ENCODE assay signal across 19 mouse cellular contexts in genomic region chr5:51289191-51289590, GRCm38 (mm10).
DNase-seq lines count a peak whose midpoint lies in the region; ATAC-seq and TF ChIP-seq lines count a peak whose summit lies in the region.
"Had no signal": no experiment of that assay in that cellular context is flagged by ENCODE, and none has a peak within 500 bp of the region (broad histone marks: within the 10 kb centered on the region; RNA-seq: fewer than 3 reads in every experiment).

No protein-coding gene starts in this region.

- peaks cover 12% of the 10 kb centered on the region; the same call in 1 of the 2 replicates for H3K4me1 ChIP-seq in liver, adult 2 months (ENCODE audit: control insufficient read depth, insufficient read depth, low read length)
- no peaks in the 10 kb centered on the region for H3K4me1 ChIP-seq in liver, embryonic 11.5 days (replicated peaks; ENCODE audit: control insufficient read depth, insufficient read depth, low read length)
- no peaks in the 10 kb centered on the region for H3K4me1 ChIP-seq in liver, postnatal 0 days (ENCODE audit: insufficient read depth)
- no peaks in the 10 kb centered on the region for H3K4me1 ChIP-seq in liver, embryonic 12.5 days

- no peak overlapping the region for H3K9ac ChIP-seq in liver, adult 2 months (ENCODE audit: low read depth, low read length)
- no peak overlapping the region for H3K9ac ChIP-seq in liver, embryonic 11.5 days (ENCODE audit: low read depth, low read length)
- 0 out of 2 replicates have a peak overlapping the region, but pooled peaks have one; percentile 26 for H3K9ac ChIP-seq in liver, postnatal 0 days (replicated peaks)
- no peak overlapping the region for H3K9ac ChIP-seq in liver, embryonic 12.5 days

- H3K9me3 ChIP-seq in liver, embryonic 11.5 days (ENCODE audit: control insufficient read depth, low read length): no peaks in the 10 kb centered on the region
- no peaks in the 10 kb centered on the region for H3K9me3 ChIP-seq in liver, postnatal 0 days (ENCODE audit: low read length)
- no peaks in the 10 kb centered on the region for H3K9me3 ChIP-seq in liver, embryonic 12.5 days (replicated peaks)
- H3K9me3 ChIP-seq: G1E had no signal

- no peaks in the 10 kb centered on the region for H3K27me3 ChIP-seq in liver, adult 2 months (ENCODE audit: control insufficient read depth, insufficient read depth, low read length)
- H3K27me3 ChIP-seq in liver, embryonic 11.5 days (replicated peaks; ENCODE audit: control insufficient read depth, insufficient read depth, low read length): no peaks in the 10 kb centered on the region
- H3K27me3 ChIP-seq in liver, postnatal 0 days (ENCODE audit: insufficient read depth, low read length): no peaks in the 10 kb centered on the region
- no peaks in the 10 kb centered on the region for H3K27me3 ChIP-seq in liver, embryonic 12.5 days (replicated peaks)
- H3K27me3 ChIP-seq: CH12.LX, Patski had no signal

- 13% methylated on average over 1 of the region's 1 CpGs for WGBS in liver, adult 2 months
- WGBS in liver, embryonic 11.5 days: 64% methylated on average over 1 of the region's 1 CpGs
- WGBS in liver, postnatal 0 days (ENCODE audit: insufficient replicate concordance): 41% methylated on average over 1 of the region's 1 CpGs
- WGBS in liver, embryonic 12.5 days (ENCODE audit: insufficient replicate concordance): 47% methylated on average over 1 of the region's 1 CpGs

- DNase-seq in liver, adult 2 months (ENCODE audit: extremely low read depth, low read depth, low spot score): peak; percentile 99
- no peak for DNase-seq in liver, embryonic 11.5 days (ENCODE audit: low spot score)
- DNase-seq in liver, postnatal 0 days: no peak
- DNase-seq: adrenal gland, adult 2 months; adrenal gland, adult 8-10 months; adrenal gland, postnatal 10 days; adrenal gland, postnatal 14 days; adrenal gland, postnatal 25 days; adrenal gland, postnatal 36 days; B cell, adult 2 months; cerebellum, adult 11 months; cerebellum, adult 11-12 months; cerebellum, adult 18-20 months had no signal

- TF ChIP-seq POLR2A in liver, adult 2 months (IDR thresholded peaks at IDR 0.05; ENCODE audit: extremely low read depth, insufficient read depth, low read length): no peak

- TF ChIP-seq CTCF in liver, adult 2 months (IDR thresholded peaks at IDR 0.05; ENCODE audit: low read depth, low read length): no peak
- TF ChIP-seq CTCF in liver, postnatal 0 days (IDR thresholded peaks at IDR 0.05; ENCODE audit: low read depth): no peak

- peak overlapping the region; percentile 73 for H3K27ac ChIP-seq in liver, adult 2 months (replicated peaks; ENCODE audit: insufficient read depth, low read depth, low read length)
- no peak overlapping the region for H3K27ac ChIP-seq in liver, embryonic 11.5 days (ENCODE audit: low read depth, low read length)
- peak overlapping the region; percentile 94 for H3K27ac ChIP-seq in liver, postnatal 0 days (ENCODE audit: low read depth)
- H3K27ac ChIP-seq in liver, embryonic 12.5 days: no peak overlapping the region

- H3K36me3 ChIP-seq in liver, adult 2 months (ENCODE audit: control insufficient read depth, insufficient read depth, low read length): no peaks in the 10 kb centered on the region
- no peaks in the 10 kb centered on the region for H3K36me3 ChIP-seq in liver, embryonic 11.5 days (ENCODE audit: control insufficient read depth, insufficient read depth, low read length)
- no peaks in the 10 kb centered on the region for H3K36me3 ChIP-seq in liver, postnatal 0 days (replicated peaks; ENCODE audit: insufficient read depth, low read length)
- H3K36me3 ChIP-seq in liver, embryonic 12.5 days: no peaks in the 10 kb centered on the region
- H3K36me3 ChIP-seq: G1E had no signal

- H3K4me3 ChIP-seq in liver, adult 2 months (ENCODE audit: insufficient read depth, low read depth, low read length): no peak overlapping the region
- H3K4me3 ChIP-seq in liver, embryonic 11.5 days (ENCODE audit: low read depth, low read length): no peak overlapping the region
- no peak overlapping the region for H3K4me3 ChIP-seq in liver, postnatal 0 days (ENCODE audit: low read depth, low read length)
- no peak overlapping the region for H3K4me3 ChIP-seq in liver, embryonic 12.5 days

- ATAC-seq in liver, embryonic 11.5 days (replicated peaks; ENCODE audit: low FRiP score): no peak
- ATAC-seq in liver, postnatal 0 days: peak; percentile 90
- no peak for ATAC-seq in liver, embryonic 12.5 days
- ATAC-seq: activated CD4-positive, CD25-positive, alpha-beta regulatory T cell, adult 4 months; CD4-positive, CD25-positive, alpha-beta regulatory T cell, adult 4 months; Patski had no signal

- no peak overlapping the region for H3K4me2 ChIP-seq in liver, embryonic 11.5 days
- H3K4me2 ChIP-seq in liver, postnatal 0 days (ENCODE audit: low read depth, low read length): no peak overlapping the region
- H3K4me2 ChIP-seq in liver, embryonic 12.5 days: no peak overlapping the region

- no peaks in the 10 kb centered on the region for H3K79me2 ChIP-seq in liver, adult 2 months (ENCODE audit: control insufficient read depth, insufficient read depth, low read length)

- peak; percentile 97 for TF ChIP-seq EP300 in liver, postnatal 0 days (IDR thresholded peaks at IDR 0.05; ENCODE audit: low read depth)

Comparison
In these comparisons a context has a peak if more than half of its experiments do, and no peak if none do; other contexts are left out.
1. H3K27ac ChIP-seq: peak in liver, adult 2 months (single experiment) and liver, postnatal 0 days (single experiment); none in liver, embryonic 11.5 days (single experiment) and liver, embryonic 12.5 days (single experiment).